Mouse (Mus musculus) liver, adult 2 months (tissue): ENCODE measurements around the gene Dnajc19.

Source experiments
- CTCF ChIP-seq: fragments of 200-500 bp; IDR thresholded peaks from 2 replicates; pipeline ENCODE4 v1.5.1; 2011; ENCODE audit warnings: low read depth, low read length, control low read depth
- POLR2A ChIP-seq: fragments of 200-500 bp; IDR thresholded peaks from 2 replicates; pipeline ENCODE4 v1.6.1; 2011; ENCODE audit warnings: low read length, control low read depth; ENCODE audit not compliant: insufficient read depth; ENCODE audit errors: extremely low read depth

- no peak for TF ChIP-seq POLR2A
- TF ChIP-seq CTCF = no peak
Measured at GRCm38 (mm10) chr3:34102891-34103290, 21.8 kb upstream of the Dnajc19 start.
